Mouse (Mus musculus) brain, embryonic 14.5 days (tissue): ENCODE measurements around the gene Htr1f. TPM values are rescaled to one million over a fixed set of nuclear protein-coding genes. Genes with fewer than 3 reads are reported as not detected.
A peak's percentile ranks its signal among the peaks of the same experiment; 100 is the strongest.

Source experiments
- DNase-seq: peaks from one replicate; pipeline ENCODE4 v3.0.0-alpha.2; 2011; ENCODE audit warnings: low read depth
- CTCF ChIP-seq: fragments of 200-500 bp; IDR thresholded peaks from 2 replicates; pipeline ENCODE4 v1.5.1; 2012; ENCODE audit warnings: inconsistent platforms, mild to moderate bottlenecking, moderate library complexity, borderline replicate concordance; ENCODE audit not compliant: insufficient read depth, insufficient read length; ENCODE audit errors: extremely low read depth
- POLR2A ChIP-seq: fragments of 200-500 bp; IDR thresholded peaks from 2 replicates; pipeline ENCODE4 v1.6.1; 2012; ENCODE audit warnings: mild to moderate bottlenecking, inconsistent platforms, borderline replicate concordance; ENCODE audit not compliant: poor library complexity, insufficient read depth, insufficient read length, severe bottlenecking; ENCODE audit errors: extremely low read depth
- polyA plus RNA-seq: library from polyadenylated mRNA; depleted of rRNA; stranded (reverse); fragments of >200 nt; gene quantifications from 2 replicates; pipeline ENCODE4 v1.2.3, GENCODE M21; 2012

Htr1f gene
- polyA plus RNA-seq, 1 experiment = 0.10 TPM

- TF ChIP-seq POLR2A = no peak
- no peak for DNase-seq
These were observed 182.2 kb downstream of the Htr1f start for GRCm38 (mm10) chr16:64923500-64923899.

DNA sequence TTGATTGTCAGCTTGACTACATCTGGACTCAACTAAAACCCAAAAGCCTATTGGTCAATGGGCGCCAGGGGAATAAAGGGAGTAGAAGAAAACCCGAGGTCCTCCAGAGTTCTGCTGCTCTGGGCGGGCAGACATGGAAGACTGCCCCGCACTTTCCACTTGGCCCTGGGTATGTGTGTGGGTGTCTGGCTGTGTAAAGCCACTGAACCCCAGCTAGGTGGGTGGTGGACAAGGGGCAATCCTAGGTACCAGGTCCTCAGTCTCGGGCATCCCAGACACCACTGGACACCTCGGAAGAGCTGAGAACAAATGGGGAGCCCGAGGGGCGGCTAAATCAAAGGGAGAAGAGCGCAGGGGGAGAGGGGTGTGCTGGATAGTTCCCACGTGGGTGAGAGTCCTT lies 196.9 kb downstream of the Htr1f start:
- no peak for TF ChIP-seq CTCF
- no peak for TF ChIP-seq POLR2A
- DNase-seq = no peak

- peak; percentile 56 for DNase-seq
- TF ChIP-seq CTCF (0 out of 2 replicates have a peak, but pooled peaks have one; percentile 9), POLR2A (no peak)
These were observed 198.5 kb downstream of the Htr1f start for GRCm38 (mm10) chr16:64907112-64907511.

- DNase-seq = peak; percentile 28
- TF ChIP-seq POLR2A (no peak), CTCF (no peak)
These were observed 202.3 kb downstream of the Htr1f start for GRCm38 (mm10) chr16:64903328-64903727.

DNA sequence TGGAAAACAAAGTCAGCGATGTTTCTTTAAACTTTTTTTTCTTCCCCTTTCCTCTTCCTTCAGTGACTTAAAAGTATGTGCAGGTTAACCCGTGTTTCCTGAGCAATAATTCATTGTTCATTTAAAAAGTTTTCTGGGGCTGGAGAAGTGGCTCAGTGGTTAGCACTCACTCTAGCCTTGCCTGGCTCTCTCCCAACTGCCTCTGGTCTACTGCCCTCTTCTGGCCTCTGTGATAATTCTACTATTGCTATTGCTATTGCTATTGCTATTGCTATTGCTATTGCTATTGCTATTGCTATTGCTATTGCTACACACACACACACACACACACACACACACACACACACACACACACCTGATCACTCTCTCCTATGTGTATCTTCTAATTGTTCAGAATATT lies 206.6 kb downstream of the Htr1f start:
- peak; percentile 8; the same call in 1 of the 2 replicates for TF ChIP-seq CTCF
- no peak for TF ChIP-seq POLR2A
- no peak for DNase-seq

GRCm38 (mm10) chr16:64889496-64889895 lies 216.2 kb downstream of the Htr1f start:
- TF ChIP-seq CTCF = no peak
- no peak for TF ChIP-seq POLR2A
- no peak for DNase-seq

DNA sequence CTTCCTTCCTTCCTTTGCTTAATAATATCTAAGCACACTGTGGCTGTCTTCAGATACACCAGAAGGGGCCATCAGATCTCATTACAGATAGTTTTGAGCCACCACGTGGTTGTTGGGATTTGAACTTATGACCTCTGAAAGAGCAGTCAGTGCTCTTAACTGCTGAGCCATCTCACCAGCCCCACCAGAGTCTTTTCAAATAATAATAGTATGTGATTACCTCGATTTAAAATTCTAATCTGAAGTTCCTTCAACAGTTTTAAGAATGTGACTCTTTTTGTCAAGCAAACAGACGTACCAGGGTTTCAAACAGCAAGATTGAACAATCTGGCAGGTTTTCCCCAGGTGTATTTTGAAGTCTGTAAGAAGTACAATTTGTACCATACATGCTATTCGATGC lies 220.1 kb downstream of the Htr1f start:
- TF ChIP-seq CTCF (no peak), POLR2A (no peak)
- DNase-seq = no peak

GRCm38 (mm10) chr16:64885142-64885541 lies 220.5 kb downstream of the Htr1f start:
- DNase-seq = no peak
- TF ChIP-seq CTCF (no peak), POLR2A (no peak)

DNA sequence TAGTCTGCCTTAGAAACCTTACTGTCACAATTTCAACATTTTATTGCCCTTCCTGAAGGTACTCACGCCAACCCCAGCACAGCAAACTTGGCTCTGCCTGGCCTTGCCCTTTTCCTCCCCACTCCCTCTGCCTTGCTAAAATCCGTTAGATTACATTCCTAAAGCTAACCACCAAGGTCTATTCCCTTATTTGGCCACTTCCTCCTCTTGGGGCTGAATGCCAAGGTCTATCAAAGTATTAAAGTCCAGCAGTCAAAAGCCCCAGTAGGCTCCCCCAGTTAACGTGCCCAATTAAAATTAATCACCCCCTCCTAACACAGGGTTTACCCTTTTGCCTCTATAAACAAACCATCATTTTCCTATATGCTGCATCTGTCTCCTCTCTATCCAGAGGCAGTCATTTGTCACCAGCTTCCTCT lies 221.2 kb downstream of the Htr1f start:
- TF ChIP-seq CTCF (no peak), POLR2A (no peak)
- peak; percentile 34 for DNase-seq

DNA sequence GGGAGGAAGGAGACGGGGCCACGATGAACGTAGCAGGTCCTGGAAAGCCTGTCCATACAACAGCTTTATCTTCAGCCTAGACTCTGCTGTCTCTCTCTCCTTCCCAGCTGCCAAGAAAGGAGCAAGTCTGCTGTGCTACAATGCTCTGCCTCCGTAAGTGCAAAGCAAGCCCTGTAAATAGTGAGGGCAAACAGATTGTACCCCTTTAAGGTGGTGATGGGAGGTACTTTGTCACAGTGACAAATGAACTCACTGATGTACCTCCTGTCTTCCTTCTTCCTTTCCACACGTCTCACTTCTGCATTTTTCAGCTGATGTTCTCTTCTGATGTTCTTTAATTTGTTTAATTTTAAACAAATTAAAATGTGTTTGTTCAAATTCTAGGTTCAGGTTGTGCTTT lies 221.8 kb downstream of the Htr1f start:
- DNase-seq = no peak
- TF ChIP-seq CTCF = no peak
- TF ChIP-seq POLR2A = no peak

- no peak for DNase-seq
- TF ChIP-seq POLR2A = no peak
- TF ChIP-seq CTCF = no peak
These were observed 224.2 kb downstream of the Htr1f start for GRCm38 (mm10) chr16:64881442-64881841.

DNA sequence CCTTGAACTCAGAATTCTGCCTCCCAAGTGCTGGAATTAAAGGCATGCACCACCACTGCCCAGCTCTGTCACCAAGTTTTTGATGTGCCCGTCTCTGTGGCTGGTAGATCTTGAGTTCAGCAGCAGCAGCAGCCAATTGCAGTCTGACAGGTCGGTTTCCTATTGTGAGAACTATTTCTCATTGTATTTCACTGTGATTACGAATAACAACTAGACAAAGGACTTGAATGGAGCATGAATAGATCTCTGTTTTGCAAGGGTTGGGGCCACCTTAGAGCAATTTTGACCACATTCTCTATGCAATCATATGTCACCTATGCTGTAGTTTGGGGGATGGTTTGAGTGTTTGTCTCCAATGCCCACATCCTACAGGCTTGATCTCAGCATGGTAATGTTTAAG lies 224.7 kb downstream of the Htr1f start:
- DNase-seq = no peak
- TF ChIP-seq POLR2A (no peak), CTCF (no peak)

DNA sequence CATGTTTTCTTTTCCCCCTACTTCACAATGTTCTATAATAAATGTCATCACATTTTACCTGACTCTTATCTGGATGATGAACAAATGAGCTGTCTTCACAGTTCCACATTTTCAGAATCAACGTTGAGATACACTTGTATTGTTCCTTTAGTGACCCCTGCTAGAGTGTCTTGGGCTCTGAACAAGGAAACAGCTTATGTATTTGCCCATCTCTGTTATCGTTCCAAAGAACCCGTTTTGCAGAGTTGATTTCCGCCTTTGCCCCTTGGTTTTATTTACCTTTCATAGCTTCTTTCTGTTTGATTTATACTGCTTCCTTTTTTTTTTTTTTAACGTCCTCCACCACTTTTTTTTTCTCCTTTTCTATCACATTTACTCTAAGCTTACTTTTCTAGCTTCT lies 225.9 kb downstream of the Htr1f start:
- no peak for DNase-seq
- TF ChIP-seq POLR2A = no peak

- TF ChIP-seq CTCF = no peak
- TF ChIP-seq POLR2A = no peak
- DNase-seq = no peak
These were observed 227.0 kb downstream of the Htr1f start for GRCm38 (mm10) chr16:64878611-64879132.

DNA sequence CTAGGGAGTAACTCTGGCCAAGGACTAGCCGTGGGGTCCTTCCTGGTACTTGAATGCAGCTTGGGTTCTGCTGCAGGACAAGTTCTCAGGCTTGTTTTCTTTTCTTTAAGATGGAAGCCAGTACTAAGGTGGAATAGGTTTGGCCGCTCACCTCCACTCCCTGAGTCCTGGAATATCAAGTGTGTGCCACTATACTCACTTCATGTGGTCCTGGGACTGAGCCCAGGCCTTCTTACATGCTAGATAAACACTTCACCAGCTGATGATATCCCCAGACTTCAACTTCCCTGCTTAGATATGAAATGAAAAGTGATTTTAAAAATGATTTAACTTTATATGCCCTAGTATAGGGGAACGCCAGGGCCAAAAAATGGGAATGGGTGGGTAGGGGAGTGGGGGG lies 228.3 kb downstream of the Htr1f start:
- no peak for DNase-seq
- TF ChIP-seq CTCF (no peak), POLR2A (no peak)
